Mouse (Mus musculus) left cerebral cortex, adult 8-10 months (tissue): Measurements from ENCODE around the gene Slc17a5. TPM values are rescaled to one million over a fixed set of nuclear protein-coding genes. Genes with fewer than 3 reads are reported as not detected.

ENCODE experiments used
- DNase-seq, 2 experiments: peaks; one replicate each; pipeline ENCODE4 v3.0.0; 2022; ENCODE audit warnings: low spot score in 2 of 2
- total RNA-seq, 4 experiments: library from RNA; stranded (reverse); gene quantifications; 2 replicates each; pipeline ENCODE4 v1.2.4; 2022

Gene Slc17a5
- total RNA-seq, 4 experiments from 2014 or later, result 17.2 to 20.3 (median 19.2) TPM

DNA sequence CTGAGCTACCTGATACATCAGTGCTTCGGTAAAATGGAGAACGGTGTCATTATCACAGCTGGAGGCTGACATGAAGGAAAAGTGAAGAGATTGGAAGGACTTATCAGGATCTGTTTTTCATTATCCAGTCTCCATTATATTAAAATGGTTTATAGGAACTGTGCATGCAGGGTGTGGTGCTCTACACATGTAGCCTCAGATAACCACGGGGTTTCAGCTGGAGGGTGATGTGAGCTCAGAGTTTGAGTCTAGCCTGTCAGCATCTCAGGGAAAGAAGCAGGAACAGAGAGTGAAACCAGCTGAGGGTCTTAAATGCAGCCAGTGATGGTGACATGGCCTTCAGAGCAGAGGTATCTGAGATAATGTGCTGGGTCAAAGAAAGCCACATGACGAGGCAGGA, 28.4 kb downstream of the Slc17a5 start:
- DNase-seq, result no peak

DNA sequence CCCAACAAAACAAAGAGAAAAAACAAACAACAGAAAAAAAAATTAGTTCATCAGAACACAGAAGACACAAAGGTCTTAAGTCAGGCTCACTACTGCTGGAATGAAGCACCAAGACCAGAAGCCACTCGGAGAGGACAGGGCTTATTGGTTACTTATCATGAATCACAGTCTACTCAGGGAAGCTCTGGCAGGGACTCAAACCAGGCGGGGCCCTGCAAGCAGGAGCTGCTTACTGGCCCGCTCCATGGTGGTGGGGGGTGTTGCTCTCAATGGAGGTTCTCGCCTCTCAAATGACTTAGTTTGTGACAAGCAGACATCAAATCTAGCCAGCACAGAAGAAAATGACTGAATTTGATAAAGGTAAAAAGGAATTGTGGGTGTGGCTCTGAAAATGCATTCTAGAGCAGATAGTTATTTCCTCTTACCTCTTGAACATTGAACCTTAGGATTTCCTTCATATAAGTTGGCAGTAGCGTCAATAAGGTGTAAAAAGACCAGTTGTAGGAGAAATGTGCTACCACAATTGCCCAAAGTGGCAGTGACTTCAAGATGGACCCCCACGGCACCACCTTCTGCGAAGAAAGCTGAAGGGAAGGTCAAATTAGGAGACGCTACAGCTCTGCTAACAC, 29.1 kb downstream of the Slc17a5 start:
- no peak for DNase-seq

DNA sequence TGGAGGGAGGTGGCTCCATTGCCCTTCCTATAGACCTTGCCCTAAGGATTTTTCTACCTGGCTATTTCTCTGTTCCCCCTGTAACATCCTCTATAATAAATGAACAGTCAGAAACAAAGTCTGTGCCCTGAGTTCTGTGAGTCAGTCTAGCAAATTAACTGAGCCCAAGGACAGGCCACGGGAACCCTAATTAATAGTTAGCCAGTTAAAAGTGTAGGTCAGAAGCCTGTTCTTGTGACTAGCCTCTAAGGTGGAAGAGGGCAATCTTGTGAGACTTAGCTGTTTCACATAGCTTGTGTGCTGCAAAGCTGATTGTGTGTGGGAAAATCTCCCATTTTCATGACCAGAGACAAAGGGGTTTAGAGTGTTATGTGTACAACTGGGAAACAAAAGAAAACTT, 30.8 kb downstream of the Slc17a5 start:
- DNase-seq, result no peak

- peak; percentile 39 to 89 for DNase-seq
Observed at GRCm38 (mm10) chr9:78552984-78553383, 34.9 kb downstream of the Slc17a5 start.

DNA sequence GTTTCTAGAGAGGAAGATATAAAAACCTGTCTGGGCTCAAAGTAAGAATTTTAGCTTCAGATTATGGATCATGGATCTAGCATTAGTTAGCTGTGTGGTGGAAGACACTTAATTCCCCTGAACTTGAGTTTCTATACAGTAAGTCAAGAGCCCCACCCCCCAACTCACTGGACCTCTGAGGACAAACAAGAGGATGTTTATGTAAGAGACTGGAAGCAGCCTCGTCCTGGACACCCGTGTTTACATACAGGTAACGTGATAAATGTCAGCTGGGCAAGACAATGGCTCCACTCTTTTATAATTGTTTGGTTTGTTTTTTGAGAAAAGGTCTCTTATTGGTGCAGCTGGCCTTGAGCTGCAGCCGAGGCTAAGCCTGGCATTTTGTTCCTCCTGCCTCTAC, 36.1 kb downstream of the Slc17a5 start:
- no peak for DNase-seq

- DNase-seq, result no peak
Observed at GRCm38 (mm10) chr9:78547742-78548141, 40.1 kb downstream of the Slc17a5 start.

DNA sequence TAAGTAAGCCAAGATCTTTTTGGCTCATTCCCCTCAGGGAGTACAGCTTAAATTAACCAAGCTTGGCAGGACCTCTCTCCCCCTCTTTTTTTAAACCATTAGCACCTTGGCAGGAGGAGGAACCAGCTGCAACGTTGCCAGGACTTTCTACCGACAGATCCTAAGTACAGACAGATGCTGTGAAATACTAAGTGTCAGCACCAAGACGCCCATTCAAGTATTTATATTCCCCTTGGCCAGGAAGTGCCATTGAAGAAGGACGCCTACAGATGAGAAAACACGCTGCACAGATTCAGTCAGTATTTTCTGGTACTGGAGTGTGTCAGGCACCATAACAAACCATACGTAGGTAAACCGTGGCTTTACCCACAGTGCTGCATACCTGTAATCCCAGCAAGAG, 40.9 kb downstream of the Slc17a5 start:
- peak in 1 of 2 experiments; percentile 76 for DNase-seq

DNA sequence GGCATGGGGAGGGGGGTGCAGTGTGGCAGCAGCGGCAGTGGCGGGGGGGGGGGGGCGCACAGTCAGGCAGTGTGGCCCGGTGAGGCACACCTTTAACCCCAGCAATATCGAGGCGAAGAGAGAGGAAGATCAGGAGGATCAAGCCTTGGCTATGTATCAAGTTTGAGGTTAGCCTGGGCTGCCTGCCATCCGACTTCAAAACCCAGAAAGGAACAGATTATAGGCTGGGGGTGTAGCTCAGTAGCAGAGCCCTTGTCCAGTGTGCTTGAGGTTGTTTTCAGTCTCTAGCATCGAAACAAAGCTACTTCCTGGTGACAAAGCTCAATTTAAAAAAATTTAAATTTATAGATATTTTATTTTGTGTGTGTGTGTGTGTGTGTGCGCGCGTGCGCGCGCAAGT, 46.1 kb downstream of the Slc17a5 start:
- no peak for DNase-seq

DNA sequence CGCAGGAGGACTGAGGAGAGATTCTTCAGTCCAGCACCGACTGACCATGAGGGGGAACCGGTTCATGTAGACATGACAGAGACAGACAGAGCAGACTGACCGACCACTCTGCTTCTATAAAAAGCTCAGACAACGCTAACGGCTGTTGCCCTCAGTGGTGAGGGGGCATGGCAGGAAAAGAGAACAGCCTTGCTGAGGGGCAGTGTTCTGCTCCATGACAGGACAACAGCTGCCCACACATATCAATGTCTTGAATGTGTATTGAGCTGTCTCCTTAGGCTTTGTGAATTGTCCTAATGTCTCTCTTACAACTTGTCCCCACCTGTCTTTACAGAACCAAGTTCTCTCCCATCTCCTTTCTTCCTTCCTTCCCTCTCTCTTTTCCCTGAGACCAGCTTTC, 49.4 kb downstream of the Slc17a5 start:
- no peak for DNase-seq

- DNase-seq, result no peak
Observed at GRCm38 (mm10) chr9:78537154-78537873, 50.5 kb downstream of the Slc17a5 start.

DNA sequence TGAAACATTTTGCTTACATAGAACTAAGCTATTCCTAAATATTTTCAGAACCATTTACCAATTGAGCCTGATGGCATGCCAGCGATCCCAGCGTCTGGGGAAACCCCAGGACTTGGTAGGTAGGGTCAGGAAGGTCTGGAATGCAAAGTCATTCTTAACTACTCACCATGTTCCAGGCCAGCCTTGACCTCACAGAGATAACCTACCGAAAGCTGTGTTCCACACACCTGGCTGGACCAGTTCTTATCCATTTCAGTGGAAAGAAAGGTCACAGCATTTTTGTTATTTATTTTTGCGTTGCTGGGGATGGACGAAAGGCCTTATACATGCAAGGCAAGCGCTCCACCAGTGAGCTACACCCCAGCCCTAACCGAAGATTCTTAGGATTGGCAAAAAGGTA, 53.2 kb downstream of the Slc17a5 start:
- DNase-seq, result no peak

DNA sequence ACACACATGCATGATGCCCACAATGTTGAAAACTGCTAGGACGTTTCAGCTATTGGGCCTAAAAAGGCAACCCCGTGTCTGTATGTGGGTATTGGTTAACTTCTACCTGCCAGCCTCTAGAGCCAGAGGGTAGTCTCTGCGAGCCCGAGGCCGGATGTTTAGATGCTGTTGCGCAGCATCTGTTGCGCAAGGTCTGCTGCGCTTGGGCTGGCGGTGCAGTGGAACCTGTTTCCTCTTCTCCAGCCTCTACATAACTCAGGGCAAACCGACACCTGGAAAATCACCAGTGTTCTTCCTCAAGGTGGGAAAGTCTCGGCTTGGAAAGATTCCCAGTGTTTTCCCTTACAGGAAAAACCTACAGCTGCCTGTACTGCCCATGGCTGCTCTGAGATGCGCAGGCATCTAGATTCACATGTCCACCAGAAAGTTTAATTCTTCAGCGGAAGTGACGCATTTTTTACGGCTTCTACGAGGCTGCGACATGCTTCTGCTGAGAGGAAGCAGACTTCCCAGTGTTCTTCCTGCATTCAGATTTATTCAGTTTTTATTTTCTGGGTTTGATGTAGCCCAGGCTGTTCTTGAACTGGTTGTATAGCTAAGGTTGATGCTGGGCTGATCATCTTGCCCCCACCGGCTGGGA, 54.4 kb downstream of the Slc17a5 start:
- no peak for DNase-seq

GRCm38 (mm10) chr9:78532341-78532819, 55.5 kb downstream of the Slc17a5 start:
- no peak for DNase-seq

DNA sequence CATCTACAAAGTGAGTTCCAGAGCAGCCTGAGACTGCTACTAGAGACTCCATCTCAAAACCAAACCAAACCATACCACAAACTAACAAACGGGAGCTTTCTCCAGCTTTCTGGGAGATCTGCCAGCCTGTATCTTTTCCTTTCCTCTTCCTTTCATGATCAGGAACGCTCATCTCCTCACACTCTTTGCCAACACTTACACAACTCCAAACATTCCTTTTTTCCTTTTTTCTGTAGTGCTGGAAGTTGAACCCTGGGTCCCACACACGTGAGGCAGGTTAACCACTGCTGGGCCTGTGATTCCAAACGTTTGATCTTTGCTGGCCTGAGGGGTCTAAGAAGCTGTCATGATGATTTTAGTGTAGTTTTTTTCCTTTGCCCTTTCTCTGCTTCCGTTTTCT, 56.0 kb downstream of the Slc17a5 start:
- DNase-seq, result no peak

GRCm38 (mm10) chr9:78527767-78528381, 60.0 kb downstream of the Slc17a5 start:
- DNase-seq, result peak; percentile 48 to 76

- DNase-seq, result peak; percentile 49
Observed at GRCm38 (mm10) chr9:78527301-78527761, 60.5 kb downstream of the Slc17a5 start.

DNA sequence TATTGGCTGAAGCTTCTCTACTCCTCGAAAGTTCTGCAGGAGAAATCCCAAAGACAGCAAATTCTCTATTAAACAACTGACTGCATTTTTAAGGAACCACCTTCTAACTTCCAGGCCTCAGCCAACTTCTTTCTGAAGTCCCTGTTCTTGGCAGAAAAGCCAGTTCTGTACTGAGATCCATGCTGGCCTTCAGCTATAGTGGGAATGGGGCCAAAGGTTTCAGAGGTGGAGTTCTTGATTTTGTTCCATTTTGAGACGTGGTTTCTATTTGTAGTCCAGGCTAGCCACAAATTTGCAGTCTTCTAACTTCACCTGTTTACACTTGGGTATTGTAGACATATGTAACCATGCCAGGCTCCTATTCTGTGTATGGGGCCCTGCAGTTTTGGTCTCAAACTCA, 61.6 kb downstream of the Slc17a5 start:
- DNase-seq, result no peak

DNA sequence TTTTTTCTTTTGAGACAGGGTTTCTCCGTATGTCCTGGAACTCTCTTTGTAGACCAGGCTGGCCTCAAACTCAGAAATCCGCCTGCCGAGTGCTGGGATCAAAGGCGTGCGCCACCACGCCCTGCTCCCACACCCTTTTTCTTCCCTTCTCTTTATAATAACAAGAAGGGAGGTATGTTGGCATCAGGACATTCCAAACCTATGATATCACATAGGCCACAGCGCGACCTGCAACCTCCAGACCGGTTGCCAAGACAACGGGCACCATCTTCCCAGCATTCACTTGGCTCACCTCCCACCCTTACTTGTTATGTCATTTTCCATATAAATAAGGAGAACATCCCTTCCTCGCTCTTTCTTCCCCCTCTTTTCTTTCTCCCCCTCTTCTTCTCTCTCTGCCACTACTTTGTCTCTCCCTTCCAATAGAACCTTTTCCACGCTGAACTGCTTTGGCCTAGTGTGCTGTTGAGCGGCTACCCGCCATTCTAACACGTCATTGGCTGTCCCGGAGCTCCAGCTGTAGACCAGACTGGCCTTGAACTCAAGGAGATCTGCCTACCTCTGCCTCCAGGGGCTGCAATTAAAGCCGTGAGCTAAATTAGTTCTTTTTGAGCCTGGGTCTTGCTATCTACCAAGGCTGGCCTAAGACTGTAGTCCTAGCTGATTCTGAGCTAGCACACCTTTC, 62.2 kb downstream of the Slc17a5 start:
- DNase-seq, result no peak

GRCm38 (mm10) chr9:78521689-78522088, 66.2 kb downstream of the Slc17a5 start:
- no peak for DNase-seq

DNA sequence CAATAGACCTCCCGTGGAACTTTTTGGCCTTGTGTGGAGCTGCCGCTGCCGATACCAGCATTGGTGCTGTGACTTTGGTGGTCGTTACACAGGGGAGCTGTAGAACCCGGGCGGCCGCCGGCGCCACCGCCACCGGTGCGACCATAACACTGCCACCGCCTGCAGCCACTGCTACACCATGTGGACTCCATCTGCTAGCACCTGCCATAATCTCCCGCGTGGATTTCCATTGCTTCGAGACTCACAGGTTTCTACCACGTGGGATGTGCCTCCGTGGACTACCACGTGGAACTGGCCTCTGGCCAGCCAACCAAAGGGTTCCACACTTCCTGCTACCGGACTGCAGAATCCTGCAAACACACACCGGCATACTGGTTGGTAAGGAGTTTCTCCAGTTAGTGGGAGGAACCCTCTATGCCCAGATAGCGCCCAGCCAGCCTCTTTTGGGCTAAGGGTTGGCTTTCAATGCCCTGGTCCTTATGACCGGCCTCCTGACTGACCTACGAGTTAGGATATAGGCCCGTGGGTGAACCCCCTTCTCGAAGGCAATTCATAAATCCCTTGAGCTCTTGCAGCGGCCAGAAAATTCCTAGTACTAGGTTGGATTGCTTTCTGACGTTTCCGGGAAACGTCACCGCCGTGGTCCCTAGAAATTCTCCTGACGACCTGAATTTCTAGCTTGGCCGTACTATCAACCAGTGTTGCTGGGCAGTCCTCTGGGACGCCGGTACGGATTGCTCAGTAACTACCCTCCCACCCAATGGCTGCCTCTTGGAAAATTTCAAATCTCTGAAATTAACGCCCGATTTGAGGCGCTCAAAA, 66.8 kb downstream of the Slc17a5 start:
- DNase-seq, result peak in 1 of 2 experiments; percentile 44
